Mouse (Mus musculus) left cerebral cortex, adult 8-10 months (tissue): ENCODE measurements around the gene Epb41l4b. TPM values are rescaled to one million over a fixed set of nuclear protein-coding genes. Genes with fewer than 3 reads are reported as not detected.

Experiments used
- DNase-seq, 2 experiments: peaks; one replicate each; pipeline ENCODE4 v3.0.0; 2022; ENCODE audit warnings: low spot score in 2 of 2
- total RNA-seq, 4 experiments: library from RNA; stranded (reverse); gene quantifications; 2 replicates each; pipeline ENCODE4 v1.2.4; 2022

Epb41l4b gene
- total RNA-seq, 4 experiments from 2014 or later, result 30.5 to 45.1 (median 34.8) TPM

GRCm38 (mm10) chr4:57016366-57017171 is 126.7 kb downstream of the Epb41l4b start:
- DNase-seq, result no peak

GRCm38 (mm10) chr4:57015032-57015431 is 128.2 kb downstream of the Epb41l4b start:
- DNase-seq, result no peak

GRCm38 (mm10) chr4:57011454-57012046 is 131.7 kb downstream of the Epb41l4b start:
- DNase-seq, result no peak

GRCm38 (mm10) chr4:57010919-57011318 is 132.3 kb downstream of the Epb41l4b start:
- no peak for DNase-seq

- DNase-seq, result no peak
These were observed 132.8 kb downstream of the Epb41l4b start for GRCm38 (mm10) chr4:57010425-57010824.

- no peak for DNase-seq
These were observed 135.5 kb downstream of the Epb41l4b start for GRCm38 (mm10) chr4:57007717-57008116.

GRCm38 (mm10) chr4:57005011-57005410 is 138.2 kb downstream of the Epb41l4b start:
- no peak for DNase-seq

GRCm38 (mm10) chr4:57003886-57004285 is 139.4 kb downstream of the Epb41l4b start:
- DNase-seq, result no peak

- DNase-seq, result no peak
These were observed 140.5 kb downstream of the Epb41l4b start for GRCm38 (mm10) chr4:57002751-57003150.

- no peak for DNase-seq
These were observed 141.8 kb downstream of the Epb41l4b start for GRCm38 (mm10) chr4:57001437-57001836.

- no peak for DNase-seq
These were observed 149.9 kb downstream of the Epb41l4b start for GRCm38 (mm10) chr4:56993331-56993730.

- DNase-seq, result no peak
These were observed 151.3 kb downstream of the Epb41l4b start for GRCm38 (mm10) chr4:56991951-56992350.

GRCm38 (mm10) chr4:56990215-56990584 is 153.0 kb downstream of the Epb41l4b start, which contains the start of gene Frrs1l:
Frrs1l (minus strand) TSS chr4:56990391.
- DNase-seq, result peak; percentile 45 to 60

GRCm38 (mm10) chr4:56989431-56990214 is 153.6 kb downstream of the Epb41l4b start:
- DNase-seq, result peak; percentile 18 to 60

GRCm38 (mm10) chr4:56965586-56966179 is 177.6 kb downstream of the Epb41l4b start:
- DNase-seq, result peak; percentile 23 to 73

GRCm38 (mm10) chr4:56963687-56964086 is 179.6 kb downstream of the Epb41l4b start:
- peak in 1 of 2 experiments; percentile 75 for DNase-seq

GRCm38 (mm10) chr4:56961320-56961925 is 181.8 kb downstream of the Epb41l4b start:
- DNase-seq, result no peak

- no peak for DNase-seq
These were observed 185.7 kb downstream of the Epb41l4b start for GRCm38 (mm10) chr4:56957518-56957917.

GRCm38 (mm10) chr4:56953235-56953634 is 190.0 kb downstream of the Epb41l4b start:
- no peak for DNase-seq

- DNase-seq, result no peak
These were observed 191.5 kb downstream of the Epb41l4b start for GRCm38 (mm10) chr4:56951701-56952100.

- no peak for DNase-seq
These were observed 193.7 kb downstream of the Epb41l4b start for GRCm38 (mm10) chr4:56949494-56949893.
